Mouse (Mus musculus): ENCODE data around the gene Fgfbp3. TPM values are rescaled to one million over a fixed set of nuclear protein-coding genes. Genes with fewer than 3 reads are reported as not detected.

The Fgfbp3 gene
- polyA plus RNA-seq, 1 experiment from 2014 or later = 9.1 TPM

GRCm38 (mm10) chr19:36926553-36927236, 7.3 kb upstream of the Fgfbp3 start:
- H3K4me3 ChIP-seq = peak overlapping the region; percentile 91
- peaks cover 17% of the 10 kb centered on the region for H3K4me1 ChIP-seq
- whole genome bisulfite sequencing = 3% methylated on average over 26 of the region's 26 CpGs
- H3K36me3 ChIP-seq (replicated peaks) = 0 out of 2 replicates have a peak, but pooled peaks cover 4% of the 10 kb centered on the region
- peak overlapping the region; percentile 94 for H3K27ac ChIP-seq (replicated peaks)
- H3K9me3 ChIP-seq = no peaks in the 10 kb centered on the region
- no peaks in the 10 kb centered on the region for H3K27me3 ChIP-seq (replicated peaks; ENCODE audit: low read depth, poor library complexity, severe bottlenecking)
- DNase-seq (ENCODE audit: low spot score) = no peak

GRCm38 (mm10) chr19:36925671-36926552, 6.5 kb upstream of the Fgfbp3 start, which contains the start of gene Btaf1:
Gene Btaf1 (plus strand): TSS chr19:36926079.
- Histone ChIP-seq H3K9me3 (no peaks in the 10 kb centered on the region), H3K4me1 (peaks cover 17% of the 10 kb centered on the region), H3K27me3 (replicated peaks; ENCODE audit: low read depth, poor library complexity, severe bottlenecking) (no peaks in the 10 kb centered on the region), H3K36me3 (replicated peaks) (0 out of 2 replicates have a peak, but pooled peaks cover 4% of the 10 kb centered on the region), H3K27ac (replicated peaks) (peak within 1 kb of the TSS; percentile 94), H3K4me3 (peak within 1 kb of the TSS; percentile 91)
- peak; percentile 95 for DNase-seq (ENCODE audit: low spot score)
- WGBS = under 1% methylated on average over 98 of the region's 98 CpGs

- DNase-seq (ENCODE audit: low spot score) = no peak
- Histone ChIP-seq H3K36me3 (replicated peaks) (no peaks in the 10 kb centered on the region), H3K27me3 (replicated peaks; ENCODE audit: low read depth, poor library complexity, severe bottlenecking) (no peaks in the 10 kb centered on the region), H3K27ac (replicated peaks) (no peak overlapping the region), H3K4me1 (peaks cover 33% of the 10 kb centered on the region), H3K9me3 (no peaks in the 10 kb centered on the region), H3K4me3 (no peak overlapping the region)
- WGBS = 60% methylated on average over 3 of the region's 3 CpGs
These were observed 3.5 kb upstream of the Fgfbp3 start for GRCm38 (mm10) chr19:36922936-36923335.

GRCm38 (mm10) chr19:36922015-36922414, 2.6 kb upstream of the Fgfbp3 start:
- H3K9me3 ChIP-seq = no peaks in the 10 kb centered on the region
- H3K36me3 ChIP-seq (replicated peaks) = no peaks in the 10 kb centered on the region
- no peak overlapping the region for H3K27ac ChIP-seq (replicated peaks)
- no peaks in the 10 kb centered on the region for H3K27me3 ChIP-seq (replicated peaks; ENCODE audit: low read depth, poor library complexity, severe bottlenecking)
- peaks cover 33% of the 10 kb centered on the region for H3K4me1 ChIP-seq
- no peak overlapping the region for H3K4me3 ChIP-seq
- no peak for DNase-seq (ENCODE audit: low spot score)
- 40% methylated on average over 2 of the region's 2 CpGs for WGBS

GRCm38 (mm10) chr19:36918441-36919301, 744 bp downstream of the Fgfbp3 start:
- Histone ChIP-seq H3K4me3 (peak overlapping the region; percentile 96), H3K36me3 (replicated peaks) (no peaks in the 10 kb centered on the region), H3K27me3 (replicated peaks; ENCODE audit: low read depth, poor library complexity, severe bottlenecking) (no peaks in the 10 kb centered on the region), H3K27ac (replicated peaks) (peak overlapping the region; percentile 96), H3K9me3 (no peaks in the 10 kb centered on the region), H3K4me1 (peaks cover 26% of the 10 kb centered on the region)
- peak; percentile 89 for DNase-seq (ENCODE audit: low spot score)
- under 1% methylated on average over 85 of the region's 85 CpGs for WGBS

GRCm38 (mm10) chr19:36916876-36917389, 2.5 kb downstream of the Fgfbp3 start:
- peak overlapping the region; percentile 96 for H3K4me3 ChIP-seq

GRCm38 (mm10) chr19:36916206-36916605, 3.2 kb downstream of the Fgfbp3 start:
- Histone ChIP-seq H3K27me3 (replicated peaks; ENCODE audit: low read depth, poor library complexity, severe bottlenecking) (no peaks in the 10 kb centered on the region), H3K27ac (replicated peaks) (no peak overlapping the region), H3K4me1 (peaks cover 37% of the 10 kb centered on the region), H3K36me3 (replicated peaks) (no peaks in the 10 kb centered on the region), H3K9me3 (no peaks in the 10 kb centered on the region), H3K4me3 (no peak overlapping the region)
- DNase-seq (ENCODE audit: low spot score) = no peak
- 85% methylated on average over 4 of the region's 4 CpGs for WGBS

More at GRCm38 (mm10) chr19:36916876-36917389, 2.5 kb downstream of the Fgfbp3 start:
- H3K4me1 ChIP-seq = peaks cover 33% of the 10 kb centered on the region
- no peak for DNase-seq (ENCODE audit: low spot score)
- H3K9me3 ChIP-seq = no peaks in the 10 kb centered on the region
- WGBS = 91% methylated on average over 1 of the region's 1 CpGs
- H3K27me3 ChIP-seq (replicated peaks; ENCODE audit: low read depth, poor library complexity, severe bottlenecking) = no peaks in the 10 kb centered on the region
- H3K27ac ChIP-seq (replicated peaks) = no peak overlapping the region
- no peaks in the 10 kb centered on the region for H3K36me3 ChIP-seq (replicated peaks)

GRCm38 (mm10) chr19:36913064-36913463, 6.4 kb downstream of the Fgfbp3 start:
- no peak overlapping the region for H3K4me3 ChIP-seq
- H3K4me1 ChIP-seq = peaks cover 32% of the 10 kb centered on the region
- H3K36me3 ChIP-seq (replicated peaks) = no peaks in the 10 kb centered on the region
- H3K27ac ChIP-seq (replicated peaks) = 0 out of 2 replicates have a peak overlapping the region, but pooled peaks have one; percentile 40
- WGBS = 83% methylated on average over 7 of the region's 7 CpGs
- no peak for DNase-seq (ENCODE audit: low spot score)
- H3K27me3 ChIP-seq (replicated peaks; ENCODE audit: low read depth, poor library complexity, severe bottlenecking) = no peaks in the 10 kb centered on the region
- H3K9me3 ChIP-seq = no peaks in the 10 kb centered on the region

GRCm38 (mm10) chr19:36910424-36911045, 8.9 kb downstream of the Fgfbp3 start:
- no peaks in the 10 kb centered on the region for H3K27me3 ChIP-seq (replicated peaks; ENCODE audit: low read depth, poor library complexity, severe bottlenecking)
- no peaks in the 10 kb centered on the region for H3K9me3 ChIP-seq
- H3K27ac ChIP-seq (replicated peaks) = peak overlapping the region; percentile 15; the same call in 1 of the 2 replicates
- peak; percentile 25 for DNase-seq (ENCODE audit: low spot score)
- 38% methylated on average over 12 of the region's 12 CpGs for WGBS
- H3K4me1 ChIP-seq = peaks cover 21% of the 10 kb centered on the region
- H3K4me3 ChIP-seq = no peak overlapping the region
- H3K36me3 ChIP-seq (replicated peaks) = no peaks in the 10 kb centered on the region

GRCm38 (mm10) chr19:36909676-36910292, 9.6 kb downstream of the Fgfbp3 start:
- Histone ChIP-seq H3K4me3 (no peak overlapping the region), H3K4me1 (peaks cover 22% of the 10 kb centered on the region), H3K27me3 (replicated peaks; ENCODE audit: low read depth, poor library complexity, severe bottlenecking) (no peaks in the 10 kb centered on the region), H3K27ac (replicated peaks) (peak overlapping the region; percentile 15; the same call in 1 of the 2 replicates), H3K9me3 (no peaks in the 10 kb centered on the region), H3K36me3 (replicated peaks) (no peaks in the 10 kb centered on the region)
- DNase-seq (ENCODE audit: low spot score) = peak; percentile 77
- 23% methylated on average over 9 of the region's 9 CpGs for WGBS

- no peak for DNase-seq (ENCODE audit: low spot score)
- Histone ChIP-seq H3K36me3 (replicated peaks) (no peaks in the 10 kb centered on the region), H3K4me1 (peaks cover 28% of the 10 kb centered on the region), H3K9me3 (no peaks in the 10 kb centered on the region), H3K27me3 (replicated peaks; ENCODE audit: low read depth, poor library complexity, severe bottlenecking) (no peaks in the 10 kb centered on the region), H3K4me3 (no peak overlapping the region), H3K27ac (replicated peaks) (no peak overlapping the region)
- WGBS = 75% methylated on average over 3 of the region's 3 CpGs
These were observed 10.3 kb downstream of the Fgfbp3 start for GRCm38 (mm10) chr19:36909150-36909549.

All from embryonic facial prominence, embryonic 10.5 days (tissue).